Mouse (Mus musculus): ENCODE results near the gene Zfp541.

DNA sequence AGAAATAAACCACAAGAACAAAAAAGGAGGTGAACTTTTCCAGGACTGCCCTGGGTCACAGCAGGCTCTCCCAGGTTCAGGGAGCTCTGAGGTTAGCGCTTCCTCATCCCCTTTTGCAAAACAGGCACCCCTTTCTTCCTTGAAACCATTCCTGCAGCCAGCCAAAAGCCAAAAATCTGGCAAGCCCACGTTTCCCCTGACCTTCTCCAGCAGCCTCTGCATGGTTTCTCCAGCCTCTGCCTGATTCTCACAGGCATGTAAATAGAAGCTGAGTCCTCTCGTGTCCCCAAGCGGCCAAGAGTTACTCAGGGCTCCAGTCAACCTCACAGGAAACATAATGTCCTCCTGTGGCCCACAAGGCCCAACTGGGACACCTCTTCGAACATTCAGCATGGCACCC is 46.2 kb upstream of the Zfp541 start:
- no peak for TF ChIP-seq POLR2A (IDR thresholded peaks at IDR 0.05; ENCODE audit: insufficient read depth, low read length)
- no peak for TF ChIP-seq CTCF (IDR thresholded peaks at IDR 0.05; ENCODE audit: low read depth, low read length)

Measured in ES-Bruce4 (cell line).